12 mouse cellular contexts compared by ENCODE assay signal in the genomic region with DNA sequence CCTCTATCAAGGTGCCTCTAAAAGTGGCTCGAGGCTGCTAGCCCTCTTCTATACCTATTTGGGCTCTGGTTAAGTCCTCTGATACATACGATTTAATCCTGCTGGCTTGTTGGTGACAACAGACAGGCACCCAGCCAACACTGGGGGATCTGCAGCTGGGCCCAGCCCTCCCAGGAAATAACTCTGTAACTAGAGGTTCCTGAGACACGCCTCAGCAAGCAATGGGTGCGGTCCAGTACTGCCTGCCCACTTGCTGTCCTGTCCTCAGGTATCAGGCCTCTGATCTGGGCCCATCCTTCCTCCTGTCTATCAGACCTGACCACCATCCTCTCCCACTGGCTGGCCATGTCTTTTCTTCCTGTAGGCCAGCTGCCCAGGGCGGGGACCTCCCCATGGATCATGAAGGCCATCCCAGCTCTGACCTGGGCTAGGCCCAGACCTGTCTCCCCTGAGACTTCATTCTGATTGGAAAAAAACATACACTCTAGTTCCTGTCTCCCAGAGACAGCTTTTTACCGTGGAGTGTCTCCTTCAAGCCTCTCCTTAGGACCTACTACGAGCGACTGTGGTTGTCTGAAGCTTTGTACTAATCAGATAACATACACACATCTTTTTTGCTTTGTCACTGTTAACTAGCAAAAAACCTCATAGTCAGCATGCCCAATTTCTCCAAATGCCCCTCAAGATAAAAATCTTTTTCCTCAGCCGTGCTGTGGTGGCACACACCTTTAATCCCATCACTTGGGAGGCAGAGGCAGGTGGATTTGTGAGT. TPM values are rescaled to one million over a fixed set of nuclear protein-coding genes. Genes with fewer than 3 reads are reported as not detected.
DNase-seq lines count a peak whose midpoint lies in the region; ATAC-seq and TF ChIP-seq lines count a peak whose summit lies in the region.
"Had no signal": no experiment of that assay in that cellular context is flagged by ENCODE, and none has a peak within 500 bp of the region (broad histone marks: within the 10 kb centered on the region; RNA-seq: fewer than 3 reads in every experiment).

No protein-coding gene starts in this region.

- no peaks in the 10 kb centered on the region for H3K27me3 ChIP-seq in embryonic facial prominence, embryonic 14.5 days (replicated peaks; ENCODE audit: control insufficient read depth, insufficient read depth, low read length)
- peaks cover 44% of the 10 kb centered on the region for H3K27me3 ChIP-seq in embryonic facial prominence, embryonic 10.5 days (replicated peaks; ENCODE audit: low read depth, poor library complexity, severe bottlenecking)
- H3K27me3 ChIP-seq in G1E (ENCODE audit: insufficient read depth, low read length) = peaks cover 32% of the 10 kb centered on the region
- H3K27me3 ChIP-seq in forebrain, embryonic 12.5 days = peaks cover 23% of the 10 kb centered on the region

- 78% methylated on average over 9 of the region's 9 CpGs for WGBS in embryonic facial prominence, embryonic 14.5 days
- WGBS in embryonic facial prominence, embryonic 10.5 days = 77% methylated on average over 9 of the region's 9 CpGs
- WGBS in forebrain, embryonic 12.5 days = 87% methylated on average over 9 of the region's 9 CpGs

- intact Hi-C loops in heart, postnatal 36 days (cut with DNase I) = loop anchor here (10.0 kb wide), 1 partner anchor 463 kb away; a partner anchor contains a TSS

- H3K9me3 ChIP-seq in embryonic facial prominence, embryonic 14.5 days (ENCODE audit: control insufficient read depth, low read length) = no peaks in the 10 kb centered on the region
- H3K9me3 ChIP-seq in embryonic facial prominence, embryonic 10.5 days = no peaks in the 10 kb centered on the region
- no peaks in the 10 kb centered on the region for H3K9me3 ChIP-seq in G1E (replicated peaks)
- H3K9me3 ChIP-seq in forebrain, embryonic 12.5 days = no peaks in the 10 kb centered on the region

- ATAC-seq in embryonic facial prominence, embryonic 14.5 days (ENCODE audit: low read depth) = no peak
- ATAC-seq in G1E (ENCODE audit: extremely low read depth, insufficient number of reproducible peaks, low FRiP score, poor library complexity, severe bottlenecking) = 0 out of 2 replicates have a peak, but pooled peaks have one; percentile 12
- ATAC-seq in forebrain, embryonic 12.5 days (ENCODE audit: low FRiP score) = no peak

- peaks cover 5% of the 10 kb centered on the region; the same call in 1 of the 2 replicates for H3K4me1 ChIP-seq in embryonic facial prominence, embryonic 14.5 days (ENCODE audit: control insufficient read depth, insufficient read depth, low read length)
- H3K4me1 ChIP-seq in embryonic facial prominence, embryonic 10.5 days = peaks cover 37% of the 10 kb centered on the region
- H3K4me1 ChIP-seq in G1E (ENCODE audit: insufficient read depth, low read depth, low read length) = peaks cover 83% of the 10 kb centered on the region
- peaks cover 19% of the 10 kb centered on the region for H3K4me1 ChIP-seq in forebrain, embryonic 12.5 days

- H3K4me3 ChIP-seq in embryonic facial prominence, embryonic 14.5 days (ENCODE audit: low read depth, low read length) = no peak overlapping the region
- no peak overlapping the region for H3K4me3 ChIP-seq in embryonic facial prominence, embryonic 10.5 days
- peak overlapping the region; percentile 62; the same call in 1 of the 2 replicates for H3K4me3 ChIP-seq in G1E (ENCODE audit: low read depth, low read length)
- H3K4me3 ChIP-seq in forebrain, embryonic 12.5 days (replicated peaks) = no peak overlapping the region

- DNase-seq in embryonic facial prominence, embryonic 14.5 days (ENCODE audit: low spot score) = peak; percentile 59
- DNase-seq in embryonic facial prominence, embryonic 10.5 days (ENCODE audit: low spot score) = no peak
- DNase-seq in G1E (ENCODE audit: low spot score) = peak; percentile 27
- peak; percentile 24 to 27 for DNase-seq in heart, postnatal 36 days
- DNase-seq in lung, postnatal 10 days = peak; percentile 54
- no peak for DNase-seq in cerebellum, postnatal 14 days
- DNase-seq in adrenal gland, postnatal 10 days = no peak
- DNase-seq: B cell, adult 2 months; embryo, embryonic 11 days; thymus, adult 2 months had no signal

- no peak for TF ChIP-seq CTCF in G1E (IDR thresholded peaks at IDR 0.05; ENCODE audit: low read depth, low read length)

- no peaks in the 10 kb centered on the region for H3K36me3 ChIP-seq in embryonic facial prominence, embryonic 14.5 days (ENCODE audit: control insufficient read depth, insufficient read depth, low read length)
- H3K36me3 ChIP-seq in embryonic facial prominence, embryonic 10.5 days (replicated peaks) = no peaks in the 10 kb centered on the region
- no peaks in the 10 kb centered on the region for H3K36me3 ChIP-seq in G1E (replicated peaks)
- no peaks in the 10 kb centered on the region for H3K36me3 ChIP-seq in forebrain, embryonic 12.5 days (replicated peaks)

- H3K9ac ChIP-seq in embryonic facial prominence, embryonic 14.5 days (ENCODE audit: low read depth, low read length) = no peak overlapping the region
- no peak overlapping the region for H3K9ac ChIP-seq in forebrain, embryonic 12.5 days

- no peak overlapping the region for H3K4me2 ChIP-seq in embryonic facial prominence, embryonic 14.5 days (ENCODE audit: low read depth, low read length)
- H3K4me2 ChIP-seq in forebrain, embryonic 12.5 days = no peak overlapping the region

- H3K27ac ChIP-seq in embryonic facial prominence, embryonic 14.5 days (replicated peaks; ENCODE audit: low read depth, low read length) = no peak overlapping the region
- no peak overlapping the region for H3K27ac ChIP-seq in embryonic facial prominence, embryonic 10.5 days (replicated peaks)
- no peak overlapping the region for H3K27ac ChIP-seq in forebrain, embryonic 12.5 days

RNA-seq across cellular contexts. Expression of a gene that starts 2.2 kb away (rescaled TPM):
- polyA plus RNA-seq in embryonic facial prominence, embryonic 14.5 days (2014; fragmentation: Nextera tagmentation; extraction: Ambion mirVana) = 5.5 and 10.4 TPM in 2 replicates
- 8.2 and 10.2 TPM in 2 replicates for polyA plus RNA-seq in embryonic facial prominence, embryonic 10.5 days (2016; fragmentation: Nextera tagmentation; extraction: Ambion mirVana)
- 3.3 and 34.8 TPM in 2 replicates for total RNA-seq in G1E (2014; fragmentation: Nextera tagmentation)
- total RNA-seq in G1E (2017) = 0.70 and 1.3 TPM in 2 replicates
- polyA plus RNA-seq in G1E (2012) = 4.4 and 4.6 TPM in 2 replicates
- 1 to 10 TPM; 4.3 to 4.7 TPM for total RNA-seq in heart, postnatal 36 days (2021)
- total RNA-seq in adrenal gland, postnatal 10 days (2021) = 1 to 10 TPM; 8.6 to 9.2 TPM
- polyA plus RNA-seq in forebrain, embryonic 12.5 days (2016; fragmentation: Nextera tagmentation; extraction: Ambion mirVana) = 8.5 and 9.9 TPM in 2 replicates
- total RNA-seq: granulocyte monocyte progenitor cell, adult 5-6 weeks had no signal

RNA-seq across cellular contexts. Expression of a gene that starts 40.3 kb away (rescaled TPM):
- polyA plus RNA-seq in embryonic facial prominence, embryonic 14.5 days (2014; fragmentation: Nextera tagmentation; extraction: Ambion mirVana) = 2.3 and 3.3 TPM in 2 replicates
- polyA plus RNA-seq in embryonic facial prominence, embryonic 10.5 days (2016; fragmentation: Nextera tagmentation; extraction: Ambion mirVana) = 1.4 and 1.7 TPM in 2 replicates
- total RNA-seq in G1E (2014; fragmentation: Nextera tagmentation) (not detected in 2 replicates), G1E (2017) (0.52 TPM in 1 of 2 replicates, not detected in the other)
- polyA plus RNA-seq in G1E (2012) = not detected in 2 replicates
- total RNA-seq in heart, postnatal 36 days (2021) = under 1 TPM; 0.08 to 0.33 TPM
- under 1 TPM; 0.64 to 0.78 TPM for total RNA-seq in adrenal gland, postnatal 10 days (2021)
- polyA plus RNA-seq in forebrain, embryonic 12.5 days (2016; fragmentation: Nextera tagmentation; extraction: Ambion mirVana) = 1.8 and 2.1 TPM in 2 replicates
- total RNA-seq: granulocyte monocyte progenitor cell, adult 5-6 weeks had no signal

RNA-seq across cellular contexts. Expression of a gene that starts 51.2 kb away (rescaled TPM):
- 34.3 and 42.8 TPM in 2 replicates for polyA plus RNA-seq in embryonic facial prominence, embryonic 14.5 days (2014; fragmentation: Nextera tagmentation; extraction: Ambion mirVana)
- 24.7 and 27.2 TPM in 2 replicates for polyA plus RNA-seq in embryonic facial prominence, embryonic 10.5 days (2016; fragmentation: Nextera tagmentation; extraction: Ambion mirVana)
- total RNA-seq in G1E (2014; fragmentation: Nextera tagmentation) (not detected in 2 replicates), G1E (2017) (0.06 and 0.33 TPM in 2 replicates)
- 0.11 and 0.63 TPM in 2 replicates for polyA plus RNA-seq in G1E (2012)
- total RNA-seq in heart, postnatal 36 days (2021) = 1 to 10 TPM; 4.7 to 5.2 TPM
- total RNA-seq in adrenal gland, postnatal 10 days (2021) = 10 to 100 TPM; 14.2 to 17.7 TPM
- polyA plus RNA-seq in forebrain, embryonic 12.5 days (2016; fragmentation: Nextera tagmentation; extraction: Ambion mirVana) = 36.4 and 36.9 TPM in 2 replicates
- total RNA-seq: granulocyte monocyte progenitor cell, adult 5-6 weeks had no signal

RNA-seq across cellular contexts. Expression of a gene that starts 55.0 kb away (rescaled TPM):
- polyA plus RNA-seq in embryonic facial prominence, embryonic 14.5 days (2014; fragmentation: Nextera tagmentation; extraction: Ambion mirVana) = 199 and 230 TPM in 2 replicates
- polyA plus RNA-seq in embryonic facial prominence, embryonic 10.5 days (2016; fragmentation: Nextera tagmentation; extraction: Ambion mirVana) = 157 and 162 TPM in 2 replicates
- total RNA-seq in G1E (2014; fragmentation: Nextera tagmentation) (247 and 294 TPM in 2 replicates), G1E (2017) (219 and 225 TPM in 2 replicates)
- 181 and 297 TPM in 2 replicates for polyA plus RNA-seq in G1E (2012)
- total RNA-seq in heart, postnatal 36 days (2021) = 100 to 1,000 TPM; 116 to 120 TPM
- 100 to 1,000 TPM; 145 to 149 TPM for total RNA-seq in adrenal gland, postnatal 10 days (2021)
- 233 TPM in 2 replicates for polyA plus RNA-seq in forebrain, embryonic 12.5 days (2016; fragmentation: Nextera tagmentation; extraction: Ambion mirVana)

RNA-seq across cellular contexts. Expression of a gene that starts 59.7 kb away (rescaled TPM):
- 13.4 and 15.0 TPM in 2 replicates for polyA plus RNA-seq in embryonic facial prominence, embryonic 14.5 days (2014; fragmentation: Nextera tagmentation; extraction: Ambion mirVana)
- polyA plus RNA-seq in embryonic facial prominence, embryonic 10.5 days (2016; fragmentation: Nextera tagmentation; extraction: Ambion mirVana) = 24.8 and 26.6 TPM in 2 replicates
- total RNA-seq in G1E (2014; fragmentation: Nextera tagmentation) = 8.4 and 10.0 TPM in 2 replicates
- total RNA-seq in G1E (2017) = 11.3 and 12.4 TPM in 2 replicates
- 18.8 and 19.4 TPM in 2 replicates for polyA plus RNA-seq in G1E (2012)
- 1 to 10 TPM; 2.9 to 5.0 TPM for total RNA-seq in heart, postnatal 36 days (2021)
- 1 to 10 TPM; 5.6 to 7.0 TPM for total RNA-seq in adrenal gland, postnatal 10 days (2021)
- 26.7 and 27.0 TPM in 2 replicates for polyA plus RNA-seq in forebrain, embryonic 12.5 days (2016; fragmentation: Nextera tagmentation; extraction: Ambion mirVana)

Comparison
In these comparisons a context has a peak if more than half of its experiments do, and no peak if none do; other contexts are left out.
1. DNase-seq: peak in embryonic facial prominence, embryonic 14.5 days (single experiment), G1E (single experiment), heart, postnatal 36 days (2 of 2) and lung, postnatal 10 days (single experiment); none in embryonic facial prominence, embryonic 10.5 days (single experiment), cerebellum, postnatal 14 days (0 of 2) and adrenal gland, postnatal 10 days (single experiment).
2. RNA of a gene that starts 51.2 kb away (polyA plus RNA-seq): 36.4 to 36.9 TPM in forebrain, embryonic 12.5 days, 34.3 to 42.8 TPM in embryonic facial prominence, embryonic 14.5 days and 24.7 to 27.2 TPM in embryonic facial prominence, embryonic 10.5 days; 0.11 to 0.63 TPM in G1E; every median in the first group is over 10 times any median in the second.